Mouse (Mus musculus): ENCODE results near the gene Egflam. TPM values are rescaled to one million over a fixed set of nuclear protein-coding genes. Genes with fewer than 3 reads are reported as not detected.

The Egflam gene
- polyA plus RNA-seq, 1 experiment from 2014 or later, result 17.0 TPM

DNA sequence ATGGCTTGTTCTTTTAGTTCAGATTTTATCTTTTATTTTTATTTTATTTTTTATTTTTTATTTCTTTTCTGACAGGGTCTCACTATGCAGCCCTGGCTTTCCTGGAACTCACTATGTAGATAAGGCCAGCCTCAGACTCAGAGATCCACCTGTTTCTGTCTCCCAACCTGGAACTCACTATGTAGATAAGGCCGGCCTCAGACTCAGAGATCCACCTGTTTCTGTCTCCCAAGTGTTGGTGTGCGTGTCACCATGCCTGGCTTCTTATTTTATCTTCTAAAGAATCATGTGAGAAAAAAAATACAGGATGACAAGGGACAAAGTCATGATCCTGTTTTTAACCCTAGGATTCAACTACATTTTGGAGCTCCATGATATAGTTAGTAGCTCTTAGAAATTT lies 205.6 kb downstream of the Egflam start:
- peaks cover 25% of the 10 kb centered on the region for H3K4me1 ChIP-seq
- H3K27me3 ChIP-seq (replicated peaks), result no peaks in the 10 kb centered on the region
- 91% methylated on average over 2 of the region's 2 CpGs for WGBS
- H3K9me3 ChIP-seq, result no peaks in the 10 kb centered on the region
- peaks cover 20% of the 10 kb centered on the region for H3K36me3 ChIP-seq
- H3K4me3 ChIP-seq, result no peak overlapping the region
- ATAC-seq (ENCODE audit: low FRiP score, low read depth), result no peak
- H3K9ac ChIP-seq, result no peak overlapping the region
- H3K4me2 ChIP-seq (replicated peaks), result no peak overlapping the region
- no peak overlapping the region for H3K27ac ChIP-seq

DNA sequence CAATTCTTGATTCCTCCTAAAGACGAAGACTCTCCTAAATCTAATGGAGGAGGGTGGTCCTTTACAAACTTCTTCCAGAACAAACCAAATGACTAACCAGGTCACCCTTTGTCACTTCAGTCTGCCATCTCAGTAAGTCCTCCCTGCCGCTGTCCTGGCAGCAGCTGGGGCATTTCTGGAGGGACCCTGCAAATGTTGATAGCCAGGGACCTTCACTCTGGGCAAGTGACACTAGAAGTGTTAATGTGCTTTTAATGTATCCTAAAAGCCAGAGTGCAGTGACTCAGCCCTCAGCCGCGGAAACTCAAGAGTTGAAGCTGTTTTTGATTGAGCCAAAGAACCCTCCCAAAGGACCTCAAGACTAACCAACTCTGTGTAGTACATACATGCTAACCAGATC lies 207.1 kb downstream of the Egflam start:
- H3K4me3 ChIP-seq, result no peak overlapping the region
- H3K27ac ChIP-seq, result no peak overlapping the region
- WGBS, result 85% methylated on average over 4 of the region's 4 CpGs
- no peaks in the 10 kb centered on the region for H3K27me3 ChIP-seq (replicated peaks)
- H3K4me2 ChIP-seq (replicated peaks), result no peak overlapping the region
- no peaks in the 10 kb centered on the region for H3K9me3 ChIP-seq
- ATAC-seq (ENCODE audit: low FRiP score, low read depth), result no peak
- peaks cover 34% of the 10 kb centered on the region for H3K36me3 ChIP-seq
- H3K4me1 ChIP-seq, result peaks cover 22% of the 10 kb centered on the region
- no peak overlapping the region for H3K9ac ChIP-seq

DNA sequence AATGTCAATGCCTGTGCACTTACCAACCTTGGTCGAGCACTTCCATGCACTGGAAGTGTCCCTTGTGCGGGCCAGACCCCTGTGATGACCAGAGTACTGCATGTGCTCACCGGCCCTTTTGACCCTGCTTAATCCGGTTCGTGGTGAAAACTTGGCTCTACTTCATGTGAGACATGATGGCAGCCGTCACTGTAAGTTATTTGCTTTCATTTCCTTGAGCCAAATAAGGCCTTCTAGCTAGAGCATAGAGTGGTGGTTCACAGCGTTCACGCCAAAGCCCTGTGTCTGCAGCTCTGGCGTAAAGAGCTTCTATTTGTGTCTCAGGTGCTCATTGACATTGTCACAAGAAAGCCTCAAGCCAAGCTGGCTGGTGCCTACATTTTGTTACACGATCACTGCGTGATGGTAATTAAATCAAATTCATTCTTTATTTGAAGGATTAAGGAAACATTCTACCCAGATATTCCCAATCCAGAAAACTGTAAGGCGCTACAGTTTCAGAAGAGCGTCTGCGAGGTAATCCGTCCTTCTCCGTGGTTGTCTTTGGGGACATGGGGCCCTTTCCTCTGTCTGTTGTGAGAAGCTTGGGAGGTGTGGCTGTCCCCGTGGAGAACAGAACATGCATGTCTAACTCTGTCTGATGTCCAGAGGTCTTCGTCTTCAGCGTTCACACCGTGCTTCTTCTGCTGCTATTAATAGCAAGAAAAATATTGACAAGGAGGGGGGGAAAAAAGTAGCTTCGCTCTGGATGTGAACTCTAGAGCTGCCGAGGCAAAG lies 208.3 kb downstream of the Egflam start:
- H3K9ac ChIP-seq, result no peak overlapping the region
- no peak overlapping the region for H3K4me2 ChIP-seq (replicated peaks)
- no peaks in the 10 kb centered on the region for H3K9me3 ChIP-seq
- H3K4me3 ChIP-seq, result no peak overlapping the region
- H3K27me3 ChIP-seq (replicated peaks), result no peaks in the 10 kb centered on the region
- no peak overlapping the region for H3K27ac ChIP-seq
- ATAC-seq (ENCODE audit: low FRiP score, low read depth), result no peak
- peaks cover 19% of the 10 kb centered on the region for H3K4me1 ChIP-seq
- peaks cover 43% of the 10 kb centered on the region for H3K36me3 ChIP-seq
- 92% methylated on average over 22 of the region's 22 CpGs for whole genome bisulfite sequencing

DNA sequence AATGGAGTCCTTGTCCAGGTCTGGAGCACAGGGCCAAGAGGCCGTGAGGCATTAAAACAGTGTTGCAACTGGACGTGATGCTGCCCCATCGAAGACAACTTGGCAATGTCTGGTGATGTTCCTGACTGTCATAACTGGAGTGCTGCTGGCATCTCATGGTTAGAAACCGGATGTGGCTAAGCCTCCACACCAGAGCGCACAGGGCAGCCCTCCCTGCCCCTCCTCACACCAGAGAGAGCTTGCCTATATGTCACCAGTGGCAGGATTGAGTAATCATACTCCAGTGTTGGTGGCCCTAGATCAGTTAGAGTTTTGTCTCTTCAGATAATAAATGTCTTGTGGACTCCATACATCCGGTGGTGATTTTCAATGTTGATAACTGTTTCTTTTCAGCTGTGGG lies 210.5 kb downstream of the Egflam start:
- no peaks in the 10 kb centered on the region for H3K27me3 ChIP-seq (replicated peaks)
- no peak overlapping the region for H3K4me3 ChIP-seq
- H3K9ac ChIP-seq, result no peak overlapping the region
- H3K27ac ChIP-seq, result no peak overlapping the region
- no peak for ATAC-seq (ENCODE audit: low FRiP score, low read depth)
- peaks cover 2% of the 10 kb centered on the region; the same call in 1 of the 2 replicates for H3K4me1 ChIP-seq
- WGBS, result 94% methylated on average over 6 of the region's 6 CpGs
- no peak overlapping the region for H3K4me2 ChIP-seq (replicated peaks)
- H3K9me3 ChIP-seq, result no peaks in the 10 kb centered on the region
- H3K36me3 ChIP-seq, result peaks cover 52% of the 10 kb centered on the region

DNA sequence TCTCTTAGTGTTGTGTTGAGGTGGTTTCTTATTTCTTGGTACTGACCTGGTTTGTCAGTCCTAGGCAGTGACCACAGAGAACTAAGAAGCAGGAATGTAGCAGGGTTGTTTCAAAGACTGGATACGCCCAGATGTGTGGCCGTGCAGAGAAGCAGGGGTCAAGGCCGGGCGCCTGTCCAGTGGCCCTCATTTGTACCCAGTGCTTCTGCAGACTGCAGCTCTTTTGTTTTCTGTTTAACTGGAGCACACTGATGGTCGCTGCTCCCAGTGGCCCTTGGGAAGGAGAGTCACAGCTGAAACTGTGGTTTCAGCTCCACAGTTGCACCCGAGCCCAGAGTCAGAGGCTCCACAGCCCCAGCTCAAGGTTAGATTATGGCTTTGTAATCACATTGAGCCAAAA lies 217.6 kb downstream of the Egflam start:
- 53% methylated on average over 6 of the region's 6 CpGs for WGBS
- peaks cover 30% of the 10 kb centered on the region for H3K36me3 ChIP-seq

DNA sequence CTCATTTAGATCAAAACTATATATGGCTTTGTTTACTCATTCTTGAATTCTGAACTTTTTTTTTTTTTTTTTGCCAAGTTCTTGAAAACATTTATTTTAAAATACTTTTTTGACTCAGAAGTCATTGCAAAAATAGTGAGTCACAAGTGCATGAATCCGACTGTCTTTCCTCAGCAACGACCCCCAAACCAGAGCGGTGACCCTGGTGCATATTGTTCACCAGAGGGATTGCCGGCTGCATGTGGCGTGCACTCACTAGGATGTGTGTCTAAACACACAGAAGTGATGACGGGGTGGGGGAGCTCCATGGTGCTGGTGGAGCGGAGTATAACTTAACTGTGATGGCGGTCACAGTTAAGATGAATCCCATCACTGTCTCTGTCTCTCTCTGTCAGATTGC lies 224.4 kb downstream of the Egflam start:
- no peak overlapping the region for H3K4me2 ChIP-seq (replicated peaks)
- WGBS, result 89% methylated on average over 8 of the region's 8 CpGs
- peaks cover 20% of the 10 kb centered on the region for H3K36me3 ChIP-seq
- H3K27me3 ChIP-seq (replicated peaks), result no peaks in the 10 kb centered on the region
- no peaks in the 10 kb centered on the region for H3K9me3 ChIP-seq
- H3K4me3 ChIP-seq, result no peak overlapping the region
- no peak overlapping the region for H3K9ac ChIP-seq
- ATAC-seq (ENCODE audit: low FRiP score, low read depth), result no peak
- no peak overlapping the region for H3K27ac ChIP-seq
- no peaks in the 10 kb centered on the region for H3K4me1 ChIP-seq

More for the DNA sequence above, 217.6 kb downstream of the Egflam start:
- Histone ChIP-seq H3K4me2 (replicated peaks) (no peak overlapping the region), H3K4me3 (no peak overlapping the region), H3K27ac (no peak overlapping the region), H3K4me1 (no peaks in the 10 kb centered on the region), H3K9ac (no peak overlapping the region), H3K9me3 (no peaks in the 10 kb centered on the region), H3K27me3 (replicated peaks) (no peaks in the 10 kb centered on the region)
- ATAC-seq (ENCODE audit: low FRiP score, low read depth), result no peak

DNA sequence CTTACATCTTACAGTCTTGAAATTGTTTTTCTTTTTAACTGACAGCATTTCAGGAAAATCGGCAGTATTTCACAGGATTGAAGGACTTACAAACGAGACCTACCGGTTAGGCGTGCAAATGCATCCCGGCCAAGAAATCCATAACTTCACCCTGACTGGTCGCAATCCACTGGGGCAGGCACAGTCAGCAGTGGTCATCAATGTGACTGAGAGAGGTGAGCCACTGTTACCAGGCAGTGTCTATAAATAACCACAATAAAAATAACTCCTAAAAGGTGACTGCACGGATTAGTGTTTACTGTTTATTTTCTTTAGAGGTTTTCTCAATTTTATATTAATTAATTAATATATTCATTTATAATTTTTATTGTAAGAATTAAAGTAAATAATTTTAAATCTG lies 224.8 kb downstream of the Egflam start:
- Histone ChIP-seq H3K27me3 (replicated peaks) (no peaks in the 10 kb centered on the region), H3K4me3 (no peak overlapping the region), H3K27ac (no peak overlapping the region), H3K9me3 (no peaks in the 10 kb centered on the region), H3K9ac (no peak overlapping the region), H3K4me1 (no peaks in the 10 kb centered on the region), H3K4me2 (replicated peaks) (no peak overlapping the region), H3K36me3 (peaks cover 20% of the 10 kb centered on the region)
- WGBS, result 87% methylated on average over 7 of the region's 7 CpGs
- ATAC-seq (ENCODE audit: low FRiP score, low read depth), result no peak

DNA sequence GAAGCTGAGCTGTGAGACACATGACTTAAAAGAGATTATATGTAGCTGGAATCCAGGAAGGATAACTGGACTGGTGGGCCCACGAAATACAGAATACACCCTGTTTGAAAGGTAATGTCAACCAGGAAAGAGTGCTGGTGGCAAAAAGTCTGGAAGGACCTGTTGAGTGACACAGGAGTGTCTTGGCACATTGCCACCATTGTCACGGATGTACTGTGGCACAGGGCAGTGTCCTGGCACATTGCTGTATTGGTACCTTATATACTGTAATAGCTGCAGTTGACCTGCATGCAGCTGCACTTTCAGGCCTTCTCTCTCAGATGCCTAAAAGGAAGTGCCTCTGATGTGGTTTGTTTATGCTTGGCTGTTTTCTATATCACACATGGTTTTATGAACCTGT lies 225.3 kb downstream of the Egflam start:
- H3K36me3 ChIP-seq, result peaks cover 17% of the 10 kb centered on the region
- no peak overlapping the region for H3K4me3 ChIP-seq
- 78% methylated on average over 2 of the region's 2 CpGs for WGBS
- H3K4me1 ChIP-seq, result no peaks in the 10 kb centered on the region
- H3K27me3 ChIP-seq (replicated peaks), result no peaks in the 10 kb centered on the region
- H3K9me3 ChIP-seq, result no peaks in the 10 kb centered on the region
- no peak overlapping the region for H3K9ac ChIP-seq
- ATAC-seq (ENCODE audit: low FRiP score, low read depth), result no peak
- no peak overlapping the region for H3K27ac ChIP-seq
- no peak overlapping the region for H3K4me2 ChIP-seq (replicated peaks)

DNA sequence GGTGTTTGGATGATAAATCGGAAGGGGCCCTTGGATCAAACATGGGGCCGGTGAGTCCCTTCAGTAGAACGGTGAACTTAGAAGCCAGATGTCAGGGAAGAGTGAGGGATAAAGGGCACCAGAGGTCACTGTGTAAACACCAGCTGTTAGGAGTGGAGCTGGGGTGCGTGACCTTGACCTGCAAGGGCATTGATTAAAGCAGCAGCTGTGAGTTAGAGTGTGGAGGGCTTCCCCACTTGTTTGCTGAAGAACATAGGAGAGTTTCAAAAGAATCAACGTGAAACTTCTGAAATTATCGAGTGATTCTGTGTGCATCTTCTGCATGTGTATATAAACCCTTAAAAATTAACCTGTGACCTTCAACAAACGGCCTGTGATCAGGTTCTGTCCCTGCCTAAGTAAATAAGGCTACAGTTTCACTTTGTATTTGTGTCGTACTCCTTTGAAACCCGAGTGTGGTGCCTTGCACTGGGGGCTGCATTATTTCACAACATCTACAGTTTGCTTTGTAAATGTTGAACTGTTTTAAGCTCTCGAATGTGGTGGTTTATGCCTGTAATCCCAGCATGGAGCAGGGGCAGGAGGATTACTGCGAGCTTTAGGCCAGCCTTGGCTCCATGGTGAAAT lies 230.2 kb downstream of the Egflam start:
- Histone ChIP-seq H3K27ac (no peak overlapping the region), H3K4me1 (no peaks in the 10 kb centered on the region), H3K4me3 (no peak overlapping the region), H3K36me3 (peaks cover 35% of the 10 kb centered on the region), H3K4me2 (replicated peaks) (no peak overlapping the region), H3K9me3 (no peaks in the 10 kb centered on the region), H3K27me3 (replicated peaks) (no peaks in the 10 kb centered on the region), H3K9ac (no peak overlapping the region)
- no peak for ATAC-seq (ENCODE audit: low FRiP score, low read depth)
- WGBS, result 58% methylated on average over 11 of the region's 11 CpGs

DNA sequence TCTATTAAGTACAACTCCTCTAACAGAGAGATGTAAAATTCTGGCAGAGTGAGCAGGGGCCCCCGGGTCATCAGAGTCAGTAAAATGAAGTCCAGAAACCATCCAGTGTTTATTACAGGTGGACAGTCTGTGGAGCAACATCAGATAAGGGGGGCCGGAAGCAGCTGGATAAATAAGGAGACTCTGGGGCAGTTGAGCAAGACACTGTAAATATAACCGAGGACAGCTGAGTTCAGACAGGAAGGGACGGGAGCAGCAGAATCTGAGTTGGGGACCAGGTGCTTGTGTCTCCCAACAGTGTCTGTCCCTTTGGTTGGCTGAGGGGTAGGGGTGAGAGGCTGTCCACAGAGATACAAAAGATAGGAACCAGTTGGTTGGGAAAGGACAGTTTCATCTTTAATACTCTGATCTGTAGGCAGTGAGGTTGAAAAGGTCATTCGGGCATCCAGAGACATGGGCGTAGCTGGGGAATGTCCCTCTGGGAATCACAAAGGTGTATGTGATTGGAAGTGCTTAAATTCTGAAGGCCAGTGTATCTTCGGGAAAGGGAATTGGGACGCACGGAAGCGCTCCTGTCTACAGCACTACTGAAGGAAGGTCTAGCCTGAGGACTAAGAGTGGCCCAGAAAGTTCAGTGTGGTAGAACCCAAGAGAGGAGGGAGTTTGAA lies 230.8 kb downstream of the Egflam start:
- H3K27ac ChIP-seq, result no peak overlapping the region
- H3K9me3 ChIP-seq, result no peaks in the 10 kb centered on the region
- no peak for ATAC-seq (ENCODE audit: low FRiP score, low read depth)
- H3K27me3 ChIP-seq (replicated peaks), result no peaks in the 10 kb centered on the region
- H3K9ac ChIP-seq, result no peak overlapping the region
- peaks cover 35% of the 10 kb centered on the region for H3K36me3 ChIP-seq
- H3K4me3 ChIP-seq, result no peak overlapping the region
- no peaks in the 10 kb centered on the region for H3K4me1 ChIP-seq
- WGBS, result 86% methylated on average over 10 of the region's 10 CpGs
- H3K4me2 ChIP-seq (replicated peaks), result no peak overlapping the region

DNA sequence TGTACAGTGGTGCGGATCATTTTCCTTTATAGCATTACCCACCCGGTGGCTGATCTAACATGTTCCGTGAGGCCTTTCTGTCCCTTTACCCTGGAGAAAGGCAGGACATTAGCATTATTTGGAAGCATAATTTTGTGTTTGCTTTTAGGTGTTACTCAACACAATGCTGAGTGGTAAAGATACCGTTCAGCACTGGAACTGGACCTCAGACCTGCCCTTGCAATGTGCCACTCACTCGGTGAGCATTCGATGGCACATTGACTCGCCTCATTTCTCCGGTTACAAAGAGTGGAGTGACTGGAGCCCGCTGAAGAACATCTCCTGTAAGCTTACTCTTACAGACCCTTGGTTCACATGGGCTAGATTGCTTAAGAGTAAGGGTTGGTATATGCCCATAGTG lies 231.5 kb downstream of the Egflam start:
- Histone ChIP-seq H3K4me3 (no peak overlapping the region), H3K9me3 (no peaks in the 10 kb centered on the region), H3K36me3 (peaks cover 35% of the 10 kb centered on the region), H3K4me2 (replicated peaks) (no peak overlapping the region), H3K27me3 (replicated peaks) (no peaks in the 10 kb centered on the region), H3K9ac (no peak overlapping the region), H3K4me1 (no peaks in the 10 kb centered on the region), H3K27ac (no peak overlapping the region)
- WGBS, result 88% methylated on average over 9 of the region's 9 CpGs
- ATAC-seq (ENCODE audit: low FRiP score, low read depth), result no peak

DNA sequence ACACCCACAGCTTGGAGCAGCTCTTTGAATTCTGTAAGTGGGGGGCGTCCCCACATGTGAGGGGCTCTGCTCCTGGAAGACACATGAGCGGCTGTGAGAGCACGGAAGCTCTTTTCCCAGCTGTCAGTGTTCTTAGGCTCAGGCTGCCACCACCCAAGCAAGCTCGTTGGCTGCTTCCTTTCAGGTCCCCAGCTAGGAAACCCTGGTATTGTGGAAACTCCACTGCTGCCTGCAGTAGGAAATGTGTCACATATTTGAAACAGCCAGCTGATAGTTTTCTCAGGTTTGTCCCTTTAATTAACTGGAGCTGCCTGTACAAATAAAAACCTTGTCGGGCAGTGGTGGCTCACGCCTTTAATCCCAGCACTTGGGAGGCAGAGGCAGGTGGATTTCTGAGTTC lies 234.3 kb downstream of the Egflam start:
- Histone ChIP-seq H3K4me1 (no peaks in the 10 kb centered on the region), H3K4me2 (replicated peaks) (no peak overlapping the region), H3K27ac (no peak overlapping the region), H3K4me3 (no peak overlapping the region), H3K27me3 (replicated peaks) (no peaks in the 10 kb centered on the region), H3K36me3 (peaks cover 36% of the 10 kb centered on the region), H3K9ac (no peak overlapping the region), H3K9me3 (no peaks in the 10 kb centered on the region)
- 74% methylated on average over 6 of the region's 6 CpGs for WGBS
- no peak for ATAC-seq (ENCODE audit: low FRiP score, low read depth)
